Mouse (Mus musculus) thymus, postnatal 36 days (tissue): Measurements from ENCODE around the gene Crisp3.
"Not testable (repeated sequence)": the region's sequence is repeated elsewhere in the genome, so short reads cannot be mapped to it uniquely, and the experiment has no call there.

Experiments
- DNase-seq, 2 experiments: peaks; one replicate each; pipeline ENCODE4 v3.0.0; 2022; ENCODE audit warnings: mixed read lengths in 2 of 2

Crisp3 gene

DNA sequence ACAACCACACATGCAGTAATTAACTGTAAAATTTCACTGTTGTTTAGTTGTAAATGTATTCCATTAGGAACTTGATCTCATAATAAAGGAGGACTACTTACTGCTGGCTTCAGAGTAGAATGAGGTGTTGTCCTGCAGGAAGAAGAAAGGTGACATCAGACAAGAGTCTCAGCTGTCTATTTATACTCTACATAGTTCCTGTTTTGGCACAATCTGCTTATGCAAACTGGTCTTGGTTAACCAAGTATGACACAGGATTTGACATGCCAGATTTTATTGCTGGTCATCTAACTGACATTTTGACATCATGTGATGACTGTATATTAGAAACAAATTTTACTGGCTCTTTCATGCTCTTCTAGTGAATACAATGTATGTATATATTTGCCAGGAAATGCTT lies at the start of gene Crisp3:
TSS of gene Crisp3 (minus strand) at position 154 of the 400 bp plus-strand sequence.
- DNase-seq: no peak

DNA sequence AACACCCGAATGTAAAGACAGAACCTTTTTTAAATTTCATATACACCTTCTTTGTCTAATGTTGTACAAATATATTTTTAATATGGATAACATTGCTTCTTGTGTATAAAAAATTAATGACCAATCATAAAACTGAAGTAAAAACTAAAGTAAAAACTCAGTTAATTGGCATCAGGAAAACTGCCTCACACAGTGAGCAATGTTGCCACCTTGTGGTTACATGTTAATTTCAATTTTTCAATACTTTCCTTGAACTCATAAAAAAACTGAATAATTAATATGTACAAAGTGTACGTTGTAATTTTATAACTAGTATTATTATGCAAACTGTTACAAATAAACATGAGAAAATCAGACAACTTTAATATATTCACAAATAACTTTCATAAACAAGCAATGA lies 43.3 kb upstream of the Crisp3 start:
- DNase-seq: no peak

DNA sequence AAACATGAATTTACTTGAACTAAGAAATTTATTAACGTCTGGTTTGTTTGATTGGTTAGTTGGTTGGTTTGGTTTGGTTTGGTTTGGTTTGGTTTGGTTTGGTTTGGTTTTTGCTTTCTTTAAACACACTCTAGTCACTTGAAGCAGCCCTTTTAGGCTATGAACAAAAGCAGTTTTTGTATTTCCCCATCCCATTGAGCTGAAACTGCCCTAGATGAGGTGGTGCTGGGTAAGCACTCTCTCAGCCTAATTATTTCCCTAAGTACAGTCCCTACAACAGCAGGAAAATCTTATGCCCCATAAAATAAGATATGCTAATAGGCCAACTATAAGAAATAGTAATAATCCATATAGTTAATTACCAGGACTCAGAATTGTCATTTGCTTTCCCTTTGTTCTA lies 33.4 kb upstream of the Crisp3 start:
- no peak for DNase-seq

DNA sequence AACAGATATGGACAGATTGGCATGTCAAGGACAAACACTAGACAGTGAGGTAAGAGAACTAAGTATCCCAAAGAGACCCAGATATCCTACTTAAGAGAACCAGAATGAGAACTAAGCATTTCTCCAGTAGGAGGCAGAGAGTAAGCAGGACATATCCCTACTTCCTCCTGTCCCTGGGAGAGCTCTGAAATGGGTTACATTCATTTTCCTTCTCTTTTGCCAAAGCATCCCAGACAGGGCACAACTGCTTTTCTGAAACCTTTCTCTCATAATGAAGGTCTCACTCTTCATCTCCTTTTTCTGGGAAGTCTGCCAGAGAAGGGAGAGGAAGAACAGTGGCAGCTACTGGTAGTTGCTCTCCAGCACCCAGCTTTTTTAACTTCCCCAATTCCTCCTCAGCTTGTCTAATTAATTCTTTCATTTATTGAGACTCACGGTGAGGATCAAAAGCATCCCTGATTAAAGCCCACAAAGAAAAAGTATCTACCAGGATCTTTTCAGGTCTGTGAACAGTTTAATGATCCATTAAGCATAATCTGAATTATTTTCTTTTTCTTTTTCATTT lies 32.9 kb upstream of the Crisp3 start:
- no peak for DNase-seq

DNA sequence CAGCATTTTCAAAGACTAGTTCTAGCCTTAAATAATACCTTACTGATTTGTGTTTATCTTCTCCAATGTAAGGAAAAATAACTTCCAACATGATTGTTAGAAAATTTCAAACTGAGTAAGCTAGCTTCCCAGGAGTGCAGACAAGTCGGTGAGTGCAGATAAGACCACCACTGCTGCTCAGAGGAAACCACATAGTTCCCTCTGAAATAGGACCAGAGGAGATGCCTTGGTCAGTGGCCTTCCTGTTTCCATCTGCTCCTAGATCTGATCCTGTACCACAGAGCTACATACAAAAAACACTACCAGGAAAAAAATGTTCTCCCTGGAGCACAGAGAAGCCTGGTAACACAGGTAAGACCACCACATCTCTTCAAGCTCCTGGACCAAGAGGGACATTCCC lies 10.4 kb upstream of the Crisp3 start:
- DNase-seq: no peak

DNA sequence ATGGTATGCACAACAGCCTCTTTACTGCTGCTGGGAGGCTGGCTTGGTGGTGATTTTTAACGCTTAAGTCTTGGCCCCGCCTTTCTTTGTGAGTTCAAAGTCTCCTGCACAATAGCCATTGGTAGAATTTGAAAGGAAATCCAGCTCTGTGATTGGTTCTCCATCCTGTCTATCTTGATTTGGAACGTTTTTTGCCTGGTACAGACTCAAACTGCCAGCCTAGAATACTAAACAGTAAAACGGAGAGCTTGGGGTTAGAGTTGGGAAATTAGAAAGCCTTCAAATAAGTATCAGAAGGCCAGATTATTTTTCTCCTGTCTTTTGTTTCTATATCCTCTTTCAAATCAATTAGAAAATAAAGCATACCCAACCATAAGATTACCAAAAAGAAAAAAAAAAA lies 33.5 kb downstream of the Crisp3 start, which contains the start of gene Pgk2:
TSS of gene Pgk2 (minus strand) at position 101 of the 400 bp plus-strand sequence.
- no peak for DNase-seq

DNA sequence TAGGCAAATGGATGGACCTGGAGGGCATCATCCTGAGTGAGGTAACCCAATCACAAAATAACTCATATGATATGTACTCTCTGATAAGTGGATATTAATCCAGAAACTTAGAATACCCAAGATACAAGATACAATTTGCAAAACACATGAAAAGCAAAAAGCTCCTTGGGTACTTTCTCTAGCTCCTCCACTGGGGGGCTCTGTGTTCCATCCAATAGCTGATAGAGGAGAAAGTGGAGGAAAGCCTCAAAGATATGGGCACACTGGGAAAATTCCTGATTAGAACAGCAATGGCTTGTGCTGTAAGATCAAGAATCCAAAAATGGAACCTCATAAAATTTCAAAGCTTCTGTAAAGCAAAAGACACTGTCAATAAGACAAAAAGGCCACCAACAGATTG lies 40.3 kb downstream of the Crisp3 start:
- DNase-seq: not testable (repeated sequence)

DNA sequence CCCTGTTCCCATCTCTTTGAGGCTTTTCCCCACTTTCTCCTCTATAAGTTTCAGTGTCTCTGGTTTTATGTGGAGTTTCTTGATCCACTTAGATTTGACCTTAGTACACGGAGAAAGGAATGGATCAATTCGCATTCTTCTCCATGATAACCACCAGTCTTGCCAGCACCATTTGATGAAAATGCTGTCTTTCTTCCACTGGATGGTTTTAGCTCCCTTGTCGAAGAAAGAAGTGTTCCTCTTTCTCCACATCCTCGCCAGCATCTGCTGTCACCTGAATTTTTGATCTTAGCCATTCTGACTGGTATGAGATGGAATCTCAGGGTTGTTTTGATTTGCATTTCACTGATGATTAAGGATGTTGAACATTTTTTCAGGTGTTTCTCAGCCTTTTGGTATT lies 51.9 kb downstream of the Crisp3 start:
- not testable (repeated sequence) for DNase-seq
